16 mouse cellular contexts compared by ENCODE assay signal in genomic region chr11:88888996-88889395, GRCm38 (mm10). TPM values are rescaled to one million over a fixed set of nuclear protein-coding genes. Genes with fewer than 3 reads are reported as not detected.
DNase-seq lines count a peak whose midpoint lies in the region.
"Had no signal": no experiment of that assay in that cellular context is flagged by ENCODE, and none has a peak within 500 bp of the region (broad histone marks: within the 10 kb centered on the region; RNA-seq: fewer than 3 reads in every experiment).

No protein-coding gene starts in this region.

- peak; percentile 46 for DNase-seq in adrenal gland, adult 2 months
- DNase-seq in adrenal gland, postnatal 14 days: no peak
- DNase-seq in 3T3-L1 (ENCODE audit: low read depth, low spot score) (peak; percentile 44), ES-CJ7 (ENCODE audit: low read depth, low spot score) (peak; percentile 44)
- no peak for DNase-seq in cerebellum, adult 11 months
- DNase-seq in layer of hippocampus, postnatal 14 days (ENCODE audit: low spot score in 2 of 2): no peak
- DNase-seq: adrenal gland, postnatal 10 days; adrenal gland, postnatal 36 days; B cell, adult 2 months; cerebellum, adult 18-20 months; cerebellum, adult 8-10 months; cerebellum, adult 9-11 months; cerebellum, postnatal 14 days; cerebellum, postnatal 36 days; embryo, embryonic 11 days; forebrain, postnatal 0 days had no signal

RNA-seq across cellular contexts. Expression of gene Akap1, which starts 24.6 kb away (rescaled TPM):
- 100 to 1,000 TPM in 1 of 2 experiments, 10 to 100 TPM in 1; 95.0 to 144 TPM for total RNA-seq in adrenal gland, adult 2 months (2021)
- polyA plus RNA-seq in adrenal gland, adult 2 months (2012; rRNA removed): 54.2 and 59.5 TPM in 2 replicates
- total RNA-seq in adrenal gland, postnatal 14 days (2021): 128 and 149 TPM in 2 replicates
- 10 to 100 TPM; 38.9 to 39.8 TPM for total RNA-seq in layer of hippocampus, postnatal 14 days (2021)

Comparison
In these comparisons a context has a peak if more than half of its experiments do, and no peak if none do; other contexts are left out.
1. DNase-seq: peak in adrenal gland, adult 2 months (single experiment), 3T3-L1 (single experiment) and ES-CJ7 (single experiment); none in adrenal gland, postnatal 14 days (single experiment), cerebellum, adult 11 months (single experiment) and layer of hippocampus, postnatal 14 days (0 of 2).